Mouse (Mus musculus): ENCODE data around the gene Sfmbt1. TPM values are rescaled to one million over a fixed set of nuclear protein-coding genes. Genes with fewer than 3 reads are reported as not detected.

Gene Sfmbt1
- total RNA-seq (2022), result 10 to 100 TPM; 36.1 to 43.5 (median 36.7) TPM

- DNase-seq (ENCODE audit: low spot score in 2 of 2), result peak in 1 of 2 experiments; percentile 26
These were observed at the start of gene Sfmbt1 for GRCm38 (mm10) chr14:30714799-30715617. Gene Sfmbt1, plus strand, starts transcription at chr14:30714849.

GRCm38 (mm10) chr14:30666061-30666460, 48.6 kb upstream of the Sfmbt1 start:
- DNase-seq (ENCODE audit: low spot score in 2 of 2), result no peak

GRCm38 (mm10) chr14:30666604-30667003, 48.0 kb upstream of the Sfmbt1 start:
- DNase-seq (ENCODE audit: low spot score in 2 of 2), result no peak

DNA sequence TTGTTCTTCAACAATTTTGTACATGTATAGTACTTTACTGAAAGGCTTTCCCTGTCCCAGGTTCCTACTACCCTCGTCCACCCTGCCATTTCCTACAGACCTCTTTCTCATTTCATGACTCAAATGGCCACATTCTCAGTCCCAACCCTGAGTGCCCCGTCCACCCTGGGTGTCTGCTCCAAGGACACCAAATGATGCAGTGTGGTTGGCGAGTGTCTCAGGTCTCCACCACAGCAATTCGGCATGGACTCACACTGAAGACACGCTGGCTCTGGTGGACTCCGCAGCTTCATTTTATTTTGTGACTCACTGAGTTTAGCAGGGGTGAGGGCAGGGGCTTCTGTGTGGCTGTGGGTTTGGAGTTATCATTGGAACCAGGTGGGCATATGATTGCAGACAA, 44.5 kb upstream of the Sfmbt1 start:
- no peak for DNase-seq (ENCODE audit: low spot score in 2 of 2)

- DNase-seq (ENCODE audit: low spot score in 2 of 2), result peak; percentile 36 to 43
These were observed 43.3 kb upstream of the Sfmbt1 start for GRCm38 (mm10) chr14:30671095-30671985.

- DNase-seq (ENCODE audit: low spot score in 2 of 2), result peak; percentile 60 to 88
These were observed 42.7 kb upstream of the Sfmbt1 start for GRCm38 (mm10) chr14:30671986-30672312.

DNA sequence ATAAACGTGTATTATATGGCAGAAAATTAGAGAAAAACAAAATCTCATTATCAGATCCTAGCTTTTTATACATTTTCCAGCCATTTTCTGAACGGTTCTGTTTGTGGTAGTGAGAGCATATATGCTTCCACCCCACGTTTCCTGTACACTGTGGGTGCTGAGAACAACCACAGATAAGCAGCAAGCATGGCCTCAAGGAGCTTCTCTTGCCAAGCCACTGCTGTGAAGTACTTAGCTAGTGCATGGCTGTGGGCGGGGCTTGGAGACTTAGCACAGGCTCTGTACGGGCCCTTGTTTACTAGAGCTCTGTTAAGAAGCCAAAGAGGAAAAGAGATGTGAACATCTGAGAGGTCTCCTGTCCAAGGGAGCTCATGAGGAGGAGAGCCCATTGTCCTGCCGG, 39.7 kb upstream of the Sfmbt1 start:
- no peak for DNase-seq (ENCODE audit: low spot score in 2 of 2)

GRCm38 (mm10) chr14:30682131-30682530, 32.5 kb upstream of the Sfmbt1 start:
- DNase-seq (ENCODE audit: low spot score in 2 of 2), result no peak

DNA sequence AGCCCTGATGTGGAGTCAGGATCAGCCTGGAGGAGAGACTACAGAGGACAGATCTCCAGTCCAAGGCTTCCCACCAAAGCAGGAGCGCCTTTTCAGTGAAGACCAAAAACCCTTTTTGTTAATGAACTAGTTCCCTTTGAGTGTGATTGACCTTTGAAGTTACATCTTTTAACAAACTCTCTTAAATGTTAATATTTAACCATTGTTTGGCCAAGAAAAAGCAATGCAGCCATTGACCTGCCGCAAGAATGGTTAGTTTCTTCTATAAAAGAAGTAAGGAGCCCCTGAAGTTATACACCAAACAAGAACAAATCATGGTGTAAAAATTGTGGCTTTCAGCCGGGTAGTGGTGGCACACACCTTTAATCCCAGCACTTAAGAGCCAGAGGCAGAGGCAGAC, 24.0 kb upstream of the Sfmbt1 start:
- DNase-seq (ENCODE audit: low spot score in 2 of 2), result no peak

DNA sequence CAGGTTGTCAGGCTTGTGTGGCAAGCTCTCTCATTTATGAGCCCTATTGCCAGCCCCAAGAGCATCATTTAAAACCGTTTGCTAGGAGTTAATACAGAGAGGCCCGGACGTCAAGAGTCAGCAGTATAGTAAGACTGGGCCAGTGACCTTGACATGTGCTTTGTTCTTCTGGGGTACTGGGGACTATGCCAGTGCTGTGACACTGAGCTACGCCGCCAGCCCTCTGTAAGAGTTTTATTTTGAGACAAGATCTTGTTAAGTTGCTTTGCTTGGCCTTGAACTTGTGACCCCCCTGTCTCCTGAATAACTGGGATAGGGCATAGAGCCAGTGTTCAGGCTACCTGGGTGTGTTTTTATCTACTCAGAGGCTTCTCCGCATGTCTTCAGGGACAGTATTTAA, 22.2 kb upstream of the Sfmbt1 start:
- DNase-seq (ENCODE audit: low spot score in 2 of 2), result no peak

GRCm38 (mm10) chr14:30694786-30695185, 19.9 kb upstream of the Sfmbt1 start:
- no peak for DNase-seq (ENCODE audit: low spot score in 2 of 2)

DNA sequence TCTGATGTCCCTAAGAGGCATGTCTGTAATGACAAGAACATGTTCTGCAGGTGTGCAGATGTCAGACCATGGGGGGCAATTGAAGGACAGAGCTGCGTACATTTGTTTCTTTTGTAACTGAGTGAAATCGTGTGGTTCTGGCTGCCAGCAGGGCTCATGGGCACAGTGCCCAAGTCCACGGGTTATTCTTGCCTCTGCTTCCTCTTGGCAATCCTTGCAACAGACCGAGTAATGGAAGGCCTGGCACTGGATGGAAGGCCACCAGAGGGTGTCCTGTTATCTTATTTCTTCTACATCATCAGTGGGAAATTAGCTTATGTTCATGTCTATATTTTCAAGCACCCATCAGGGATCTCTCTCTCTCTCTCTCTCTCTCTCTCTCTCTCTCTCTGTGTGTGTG, 19.0 kb upstream of the Sfmbt1 start:
- peak; percentile 40 to 73 for DNase-seq (ENCODE audit: low spot score in 2 of 2)

GRCm38 (mm10) chr14:30697407-30698052, 17.1 kb upstream of the Sfmbt1 start:
- DNase-seq (ENCODE audit: low spot score in 2 of 2), result peak in 1 of 2 experiments; percentile 30

GRCm38 (mm10) chr14:30699656-30700055, 15.0 kb upstream of the Sfmbt1 start:
- DNase-seq (ENCODE audit: low spot score in 2 of 2), result peak in 1 of 2 experiments; percentile 25

GRCm38 (mm10) chr14:30702512-30702911, 12.1 kb upstream of the Sfmbt1 start:
- no peak for DNase-seq (ENCODE audit: low spot score in 2 of 2)

GRCm38 (mm10) chr14:30703079-30703478, 11.6 kb upstream of the Sfmbt1 start:
- DNase-seq (ENCODE audit: low spot score in 2 of 2), result no peak

DNA sequence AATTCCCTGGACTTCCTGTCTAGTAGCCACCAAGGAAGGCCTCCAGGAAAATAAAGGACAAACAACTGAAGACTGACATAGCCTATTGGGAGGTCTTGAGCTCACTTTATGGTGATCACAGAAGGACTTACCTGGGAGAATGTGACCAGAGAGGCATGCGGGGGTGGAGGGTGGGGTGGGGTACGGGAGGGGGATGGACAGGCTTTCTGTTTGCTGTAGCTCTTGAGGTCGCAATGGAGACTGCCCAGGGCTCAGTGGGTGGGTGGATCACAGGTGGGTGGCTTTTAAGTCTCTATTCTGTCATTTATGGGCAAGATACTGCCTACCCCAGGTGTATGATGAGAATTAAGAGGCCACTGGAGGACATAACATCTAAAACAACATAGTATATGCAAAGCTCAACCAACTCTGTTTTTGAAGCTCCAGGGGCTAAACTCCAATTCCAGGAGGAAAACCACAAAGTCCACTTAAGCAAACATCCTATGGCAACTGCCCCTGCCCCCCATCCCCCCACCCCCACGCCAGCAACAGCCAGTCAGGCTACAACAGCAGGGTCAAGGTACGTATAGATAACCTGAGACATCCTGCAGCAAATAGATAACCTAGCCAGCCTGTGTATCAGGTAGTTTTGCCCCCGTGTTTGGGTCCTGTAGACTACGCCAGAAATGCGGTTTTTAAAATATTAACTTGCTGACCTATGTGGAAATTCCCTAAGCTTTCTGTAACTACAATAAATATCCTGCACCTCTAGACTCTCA, 10.4 kb upstream of the Sfmbt1 start:
- DNase-seq (ENCODE audit: low spot score in 2 of 2), result no peak

- no peak for DNase-seq (ENCODE audit: low spot score in 2 of 2)
These were observed 2.8 kb upstream of the Sfmbt1 start for GRCm38 (mm10) chr14:30711892-30712291.

DNA sequence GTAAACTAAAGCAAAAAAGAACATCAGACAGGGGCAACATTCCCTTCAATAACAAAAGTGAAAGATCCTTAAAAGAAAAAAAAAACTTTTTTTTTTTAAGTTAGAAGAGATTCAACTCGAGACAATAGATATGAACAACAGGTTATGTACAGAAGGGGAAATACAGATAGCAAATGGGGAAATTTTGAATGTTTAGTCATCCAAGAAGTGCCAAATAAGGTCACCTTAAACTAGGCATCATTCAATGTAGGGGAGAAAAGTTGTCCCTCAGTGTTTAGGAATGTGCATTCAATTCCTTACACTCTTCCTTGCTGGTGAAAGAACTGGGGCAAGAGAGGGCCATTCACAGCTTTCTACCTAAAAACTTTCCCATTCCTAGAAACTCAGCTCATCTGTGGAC, 880 bp upstream of the Sfmbt1 start:
- no peak for DNase-seq (ENCODE audit: low spot score in 2 of 2)

DNA sequence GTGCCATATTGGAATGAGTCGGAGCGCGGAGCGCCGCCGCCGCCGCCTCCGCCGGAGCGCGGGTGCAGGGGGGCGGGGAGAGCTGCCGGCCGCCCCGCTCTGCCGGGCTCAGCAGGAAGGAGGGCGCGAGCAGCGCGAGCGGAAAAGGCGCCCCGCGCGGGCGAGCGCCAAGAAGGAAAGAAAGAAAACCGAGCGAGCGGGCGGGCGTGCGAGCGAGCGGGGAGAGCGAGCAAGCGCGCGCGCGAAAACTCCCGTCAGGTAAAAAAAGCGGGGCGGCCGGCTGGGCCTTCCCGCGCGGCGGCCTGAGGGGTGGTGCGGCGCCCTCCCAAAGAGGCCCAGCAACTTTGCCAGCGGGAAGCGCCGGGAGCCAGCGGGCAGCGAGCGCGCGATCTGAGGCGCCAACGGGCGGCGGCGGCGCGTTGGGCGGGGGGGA, 985 bp downstream of the Sfmbt1 start:
- DNase-seq (ENCODE audit: low spot score in 2 of 2), result peak; percentile 59 to 79

Data from left cerebral cortex, adult 8-10 months (tissue).